Mouse (Mus musculus) small intestine, adult 2 months (tissue): ENCODE results near the gene Mroh8. TPM values are rescaled to one million over a fixed set of nuclear protein-coding genes. Genes with fewer than 3 reads are reported as not detected.

Source experiments
- H3K27ac ChIP-seq: fragments of 200-500 bp; 2 replicates; pipeline ENCODE4 v1.5.1; 2012; ENCODE audit warnings: low read depth, low read length, control low read depth, inconsistent platforms; ENCODE audit not compliant: insufficient read depth
- H3K27me3 ChIP-seq: fragments of 200-500 bp; 2 replicates; pipeline ENCODE4 v1.6.1; 2012; ENCODE audit warnings: mild to moderate bottlenecking, moderate library complexity, low read length, inconsistent platforms; ENCODE audit not compliant: control insufficient read depth, insufficient read depth
- H3K36me3 ChIP-seq: fragments of 200-500 bp; 2 replicates; pipeline ENCODE4 v1.6.1; 2012; ENCODE audit warnings: mild to moderate bottlenecking, low read length, control low read depth, inconsistent platforms; ENCODE audit not compliant: control insufficient read depth, insufficient read depth
- H3K4me1 ChIP-seq: fragments of 200-500 bp; 2 replicates; pipeline ENCODE4 v1.6.1; 2012; ENCODE audit warnings: low read length, inconsistent platforms, mixed read lengths; ENCODE audit not compliant: control insufficient read depth, insufficient read depth, insufficient read length
- H3K4me3 ChIP-seq: fragments of 200-500 bp; 2 replicates; pipeline ENCODE4 v1.5.1; 2012; ENCODE audit warnings: low read depth, mild to moderate bottlenecking, control low read depth, inconsistent platforms, low read length, moderate library complexity
- CTCF ChIP-seq: fragments of 200-500 bp; IDR thresholded peaks from 2 replicates; pipeline ENCODE4 v1.5.1; 2012; ENCODE audit warnings: low read depth, mild to moderate bottlenecking, control low read depth, inconsistent platforms, low read length, moderate library complexity, mixed read lengths; ENCODE audit not compliant: insufficient replicate concordance, insufficient read length; ENCODE audit errors: extremely low read depth
- POLR2A ChIP-seq: fragments of 200-500 bp; IDR thresholded peaks from 2 replicates; pipeline ENCODE4 v1.6.1; 2012; ENCODE audit warnings: low read depth, mild to moderate bottlenecking, control low read depth, inconsistent platforms, low read length, moderate library complexity
- WGBS: fragments of 180-500 bp; shearing (Covaris S2); methylation state at CpG from one replicate; pipeline ENCODE4 v1.1.7; 2018; 5-methylcytosine and 5-hydroxymethylcytosine counted together
- polyA plus RNA-seq: library from polyadenylated mRNA; depleted of rRNA; stranded (reverse); fragments of >200 nt; gene quantifications from 2 replicates; pipeline ENCODE4 v1.2.3, GENCODE M21; 2012

Gene Mroh8
- polyA plus RNA-seq, 1 experiment: 0.16 TPM

DNA sequence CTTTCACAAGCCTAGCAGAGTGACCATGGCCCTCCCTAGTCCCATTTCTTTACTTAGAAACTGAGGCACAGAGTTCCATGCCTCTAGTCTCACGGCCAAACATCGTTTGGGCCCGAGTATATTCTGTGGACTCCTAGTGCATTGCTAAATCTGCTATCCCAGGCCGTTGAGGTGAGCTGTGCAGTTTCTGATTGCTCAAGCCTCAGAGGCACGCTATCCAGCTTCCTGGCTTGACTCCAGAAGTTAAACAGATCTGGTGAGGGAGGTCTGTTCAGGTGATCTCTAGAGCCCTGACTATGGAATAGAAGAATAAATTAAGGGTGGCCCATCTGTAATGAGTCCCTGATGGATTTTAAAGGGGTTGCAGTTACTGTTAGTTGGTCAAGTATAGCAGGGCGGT lies 37.9 kb upstream of the Mroh8 start:
- Histone ChIP-seq H3K27ac (no peak overlapping the region), H3K4me3 (no peak overlapping the region), H3K4me1 (no peaks in the 10 kb centered on the region), H3K27me3 (no peaks in the 10 kb centered on the region), H3K36me3 (peaks cover 85% of the 10 kb centered on the region)
- TF ChIP-seq POLR2A (no peak), CTCF (no peak)
- WGBS: 76% methylated on average over 6 of the region's 6 CpGs

DNA sequence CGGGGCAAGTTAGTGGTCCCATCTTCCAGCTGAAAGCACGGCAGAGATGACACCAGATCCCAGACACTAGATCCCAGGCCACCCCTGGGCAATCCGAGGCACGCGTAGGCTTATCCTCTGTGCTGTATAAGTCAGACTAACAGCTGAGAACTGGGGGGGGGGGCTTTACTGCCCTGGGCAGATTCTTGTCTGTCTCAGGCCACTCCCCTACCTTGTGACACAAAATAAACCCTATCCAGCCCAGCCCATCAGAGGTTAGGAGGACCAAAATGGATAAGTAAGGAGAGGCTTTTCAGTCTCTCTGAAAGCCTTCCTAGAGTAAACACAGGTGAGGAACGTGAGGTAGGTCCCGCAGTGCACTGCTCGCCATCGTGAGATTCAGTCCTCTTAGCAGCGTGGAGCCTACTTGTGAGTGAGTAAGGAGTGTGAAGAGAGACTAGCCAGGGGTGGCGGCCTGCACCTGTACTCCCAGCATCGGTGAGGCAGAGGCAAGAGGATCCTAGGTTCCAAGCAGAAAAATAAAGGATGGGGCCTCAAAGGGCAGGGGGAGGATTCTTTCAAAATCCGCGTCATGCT lies 37.1 kb upstream of the Mroh8 start:
- Histone ChIP-seq H3K4me3 (no peak overlapping the region), H3K36me3 (peaks cover 84% of the 10 kb centered on the region), H3K27me3 (no peaks in the 10 kb centered on the region), H3K27ac (no peak overlapping the region), H3K4me1 (no peaks in the 10 kb centered on the region)
- no peak for TF ChIP-seq CTCF
- TF ChIP-seq POLR2A: no peak
- 92% methylated on average over 14 of the region's 14 CpGs for WGBS

DNA sequence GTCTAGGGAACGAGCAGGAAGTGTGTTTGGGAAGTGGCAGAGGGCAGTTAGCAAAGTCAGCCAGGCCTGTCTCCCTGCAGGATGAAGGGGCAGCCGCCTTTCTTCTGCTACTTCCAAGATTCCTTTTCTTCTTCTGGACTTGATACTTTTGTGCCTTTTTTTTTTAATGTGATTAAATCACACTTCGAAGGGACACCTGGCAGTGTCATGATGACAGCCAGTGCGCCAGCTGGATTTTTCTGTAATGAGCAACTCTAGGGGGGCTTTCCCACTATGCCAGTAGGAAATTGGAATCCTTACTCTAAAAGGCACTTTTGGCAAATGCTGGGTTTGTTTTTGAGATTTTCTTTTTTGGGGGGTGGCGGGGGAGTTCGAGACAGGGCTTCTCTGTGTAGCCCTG lies 36.1 kb upstream of the Mroh8 start:
- Histone ChIP-seq H3K4me1 (no peaks in the 10 kb centered on the region), H3K4me3 (no peak overlapping the region), H3K27me3 (no peaks in the 10 kb centered on the region), H3K36me3 (peaks cover 84% of the 10 kb centered on the region), H3K27ac (no peak overlapping the region)
- WGBS: 95% methylated on average over 6 of the region's 6 CpGs
- no peak for TF ChIP-seq CTCF
- no peak for TF ChIP-seq POLR2A

GRCm38 (mm10) chr2:157314310-157314709 lies 35.0 kb upstream of the Mroh8 start:
- no peaks in the 10 kb centered on the region for H3K27me3 ChIP-seq
- no peak overlapping the region for H3K27ac ChIP-seq
- H3K4me3 ChIP-seq: no peak overlapping the region
- no peaks in the 10 kb centered on the region for H3K4me1 ChIP-seq
- no peak for TF ChIP-seq CTCF
- no peak for TF ChIP-seq POLR2A
- H3K36me3 ChIP-seq: peaks cover 82% of the 10 kb centered on the region
- WGBS: 94% methylated on average over 7 of the region's 7 CpGs

- no peak overlapping the region for H3K4me3 ChIP-seq
- TF ChIP-seq POLR2A: no peak
- TF ChIP-seq CTCF: no peak
- no peak overlapping the region for H3K27ac ChIP-seq
- WGBS: 89% methylated on average over 3 of the region's 3 CpGs
- H3K36me3 ChIP-seq: peaks cover 86% of the 10 kb centered on the region
- no peaks in the 10 kb centered on the region for H3K4me1 ChIP-seq
- H3K27me3 ChIP-seq: no peaks in the 10 kb centered on the region
These were observed 34.4 kb upstream of the Mroh8 start for GRCm38 (mm10) chr2:157313718-157314117.

GRCm38 (mm10) chr2:157310963-157311637 lies 31.8 kb upstream of the Mroh8 start:
- H3K4me3 ChIP-seq: no peak overlapping the region
- no peak for TF ChIP-seq CTCF
- TF ChIP-seq POLR2A: no peak

DNA sequence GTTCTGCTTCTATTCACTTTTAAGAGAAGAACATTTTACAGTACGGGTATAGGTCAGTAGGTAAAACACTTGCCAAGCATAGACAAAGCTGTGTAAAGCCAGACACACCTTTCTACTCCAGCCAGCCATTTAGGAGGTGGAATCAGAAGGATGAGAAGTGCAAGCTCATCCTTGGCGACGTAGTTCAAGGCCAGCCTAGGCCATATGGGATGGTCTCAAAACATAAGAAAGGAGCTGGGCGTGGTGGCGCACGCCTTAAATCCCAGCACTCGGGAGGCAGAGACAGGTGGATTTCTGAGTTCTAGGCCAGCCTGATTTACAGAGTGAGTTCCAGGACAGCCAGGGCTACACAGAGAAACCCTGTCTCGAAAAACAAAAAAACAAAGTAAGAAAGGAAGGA lies 30.3 kb upstream of the Mroh8 start:
- Histone ChIP-seq H3K36me3 (peaks cover 75% of the 10 kb centered on the region), H3K27ac (no peak overlapping the region), H3K27me3 (no peaks in the 10 kb centered on the region), H3K4me3 (no peak overlapping the region), H3K4me1 (no peaks in the 10 kb centered on the region)
- WGBS: 94% methylated on average over 8 of the region's 8 CpGs
- TF ChIP-seq POLR2A: no peak
- TF ChIP-seq CTCF: no peak

More at GRCm38 (mm10) chr2:157310963-157311637, 31.8 kb upstream of the Mroh8 start:
- H3K27ac ChIP-seq: no peak overlapping the region
- 93% methylated on average over 6 of the region's 6 CpGs for WGBS
- H3K4me1 ChIP-seq: no peaks in the 10 kb centered on the region
- no peaks in the 10 kb centered on the region for H3K27me3 ChIP-seq
- H3K36me3 ChIP-seq: peaks cover 78% of the 10 kb centered on the region
